Mouse (Mus musculus) neural tube, embryonic 10.5 days (tissue): Measurements from ENCODE around the gene Nrxn2.

Source experiments
- DNase-seq: peaks from one replicate; pipeline ENCODE4 v3.0.0-alpha.2; 2017; ENCODE audit warnings: low spot score; ENCODE audit errors: extremely low spot score

The Nrxn2 gene

DNA sequence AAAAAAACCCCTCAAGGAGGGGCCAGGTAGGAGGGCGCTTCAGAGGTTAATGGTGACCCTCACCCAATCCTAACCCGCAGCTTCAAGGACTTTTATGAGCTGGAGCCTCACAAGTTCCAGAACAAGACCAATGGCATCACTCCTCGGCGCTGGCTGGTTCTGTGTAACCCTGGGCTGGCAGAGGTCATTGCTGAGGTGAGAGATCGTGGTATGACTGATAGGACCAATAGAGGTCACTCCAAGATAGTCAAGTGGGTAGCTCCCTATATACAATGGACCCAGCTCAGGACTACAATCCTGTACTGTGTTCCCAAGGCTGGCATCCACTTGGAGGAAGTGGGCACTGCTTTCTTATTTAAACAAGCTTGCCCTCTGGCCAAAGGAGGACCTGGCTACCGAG is 28.3 kb upstream of the Nrxn2 start:
- DNase-seq, result no peak

DNA sequence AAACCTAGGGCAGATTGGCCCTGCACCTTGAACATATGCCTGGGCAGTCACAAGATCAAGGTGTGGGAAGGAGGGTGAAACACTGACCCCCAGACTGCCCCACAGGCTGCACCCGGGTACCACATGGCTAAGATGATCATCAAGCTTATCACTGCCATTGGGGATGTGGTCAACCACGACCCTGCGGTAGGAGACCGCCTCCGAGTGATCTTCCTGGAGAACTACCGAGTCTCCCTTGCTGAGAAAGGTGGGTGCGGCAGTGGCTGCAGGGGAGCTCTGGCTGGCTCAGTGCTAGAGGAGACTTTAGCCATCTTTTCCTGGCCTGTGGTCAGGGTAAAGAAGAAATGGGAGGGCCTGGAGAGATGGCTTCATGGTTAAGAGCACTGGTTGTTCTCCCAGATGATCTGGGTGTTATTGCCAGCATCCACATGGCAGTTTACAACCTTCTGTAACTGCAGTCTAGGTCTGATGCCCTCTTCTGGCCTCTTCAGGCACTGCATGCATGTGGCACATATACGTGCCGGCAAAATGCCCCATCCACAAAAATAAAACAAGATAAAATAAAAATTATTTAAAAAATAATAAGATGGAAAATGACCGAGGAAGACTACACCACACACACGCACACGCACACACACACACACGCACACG is 25.7 kb upstream of the Nrxn2 start:
- no peak for DNase-seq

DNA sequence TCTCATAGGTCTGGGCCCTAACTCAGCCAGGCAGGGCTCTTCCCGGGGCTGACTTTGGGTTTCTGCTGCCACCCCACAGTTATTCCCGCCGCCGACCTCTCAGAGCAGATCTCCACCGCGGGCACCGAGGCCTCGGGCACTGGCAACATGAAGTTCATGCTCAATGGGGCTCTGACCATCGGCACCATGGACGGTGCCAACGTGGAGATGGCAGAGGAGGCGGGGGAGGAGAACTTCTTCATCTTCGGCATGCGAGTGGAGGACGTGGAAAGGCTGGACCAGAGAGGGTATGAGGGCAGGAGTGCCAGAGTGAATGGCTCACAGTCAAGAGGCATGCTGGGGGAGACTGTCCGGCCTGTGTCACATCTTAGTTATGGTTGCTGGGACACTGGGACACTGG is 24.9 kb upstream of the Nrxn2 start:
- DNase-seq, result no peak

DNA sequence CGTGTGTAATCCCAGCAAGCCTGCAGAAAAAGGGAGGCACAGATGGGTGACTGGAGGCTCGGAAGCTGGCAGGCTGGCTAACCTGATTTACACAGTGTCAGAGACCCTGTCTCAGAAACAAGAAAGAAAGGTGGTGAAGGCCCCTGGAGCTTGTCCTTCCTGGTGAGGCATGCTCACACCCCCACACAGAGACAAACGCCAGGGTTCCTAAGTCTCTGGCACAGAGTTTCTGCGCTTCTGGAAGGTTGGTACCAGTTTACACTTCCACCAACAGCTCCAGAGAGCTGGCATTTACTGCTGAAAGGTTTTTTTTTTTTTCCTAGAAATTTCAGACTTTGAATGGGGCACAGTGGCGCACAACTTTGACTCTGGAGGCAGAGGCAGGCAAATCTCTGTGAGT is 22.3 kb upstream of the Nrxn2 start:
- no peak for DNase-seq

DNA sequence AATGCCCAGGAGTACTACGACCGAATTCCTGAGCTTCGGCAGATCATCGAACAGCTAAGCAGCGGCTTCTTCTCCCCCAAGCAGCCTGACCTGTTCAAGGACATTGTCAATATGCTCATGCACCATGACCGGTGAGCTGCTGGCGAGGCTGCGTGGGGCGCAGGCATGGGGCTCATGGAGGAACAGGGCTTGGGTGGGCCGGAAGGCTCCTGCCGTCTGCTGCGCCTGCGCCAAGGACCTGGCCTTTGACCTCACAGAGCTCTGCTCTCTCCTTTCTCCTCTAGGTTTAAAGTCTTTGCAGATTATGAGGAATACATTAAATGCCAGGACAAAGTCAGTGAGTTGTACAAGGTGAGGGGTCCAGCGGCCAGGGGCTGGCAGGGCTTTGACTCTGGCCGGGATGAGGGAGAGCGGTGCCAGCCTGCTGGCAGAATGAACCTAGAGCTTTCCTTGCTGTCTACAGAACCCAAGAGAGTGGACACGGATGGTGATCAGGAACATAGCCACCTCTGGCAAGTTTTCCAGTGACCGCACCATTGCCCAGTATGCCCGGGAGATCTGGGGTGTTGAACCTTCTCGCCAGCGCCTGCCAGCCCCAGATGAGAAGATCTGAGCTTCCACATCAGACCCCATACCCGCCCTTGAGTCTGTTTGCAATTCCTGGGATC is 20.8 kb upstream of the Nrxn2 start:
- DNase-seq, result no peak

DNA sequence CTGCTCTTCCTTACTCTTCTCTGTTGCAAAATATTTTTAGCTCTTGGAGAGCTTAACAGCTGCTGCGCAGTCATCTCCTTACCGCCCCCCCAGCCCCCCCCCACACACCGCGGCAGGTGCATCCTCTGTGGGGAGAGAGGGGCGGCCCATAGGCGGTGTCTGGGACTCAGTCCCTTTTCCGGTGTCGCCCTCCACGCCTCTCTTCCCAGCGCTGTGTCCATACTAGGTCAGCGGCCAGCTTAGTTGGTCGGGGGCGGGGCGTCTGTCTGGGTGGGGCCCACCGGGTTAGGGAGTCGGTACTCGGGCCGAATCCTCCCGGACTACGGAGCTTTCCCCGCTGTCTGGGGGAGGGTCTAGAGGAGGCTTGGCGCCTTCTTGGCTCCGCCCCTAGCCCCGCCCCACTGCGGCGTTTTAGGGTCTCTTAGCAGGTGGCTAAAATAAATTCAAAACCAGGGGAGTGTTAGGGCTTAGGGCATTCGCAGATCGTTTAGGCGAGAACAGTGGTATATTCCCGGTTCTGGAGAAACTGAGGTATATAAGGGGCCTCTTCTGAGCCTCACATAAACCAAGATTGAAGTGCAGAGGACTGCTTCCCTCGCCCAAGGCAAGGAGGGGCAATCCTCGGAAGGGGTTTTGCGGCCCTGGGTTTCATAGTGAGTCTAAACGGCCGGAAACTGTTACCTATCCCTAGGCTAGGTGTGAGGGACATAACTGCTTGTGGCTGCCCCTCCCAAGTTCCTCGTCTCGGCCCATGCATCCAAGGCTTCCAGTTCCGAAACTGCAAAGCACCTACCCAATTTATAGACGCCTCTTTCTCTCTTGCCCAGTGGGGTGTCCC is 19.9 kb upstream of the Nrxn2 start:
- peak; percentile 52 for DNase-seq

DNA sequence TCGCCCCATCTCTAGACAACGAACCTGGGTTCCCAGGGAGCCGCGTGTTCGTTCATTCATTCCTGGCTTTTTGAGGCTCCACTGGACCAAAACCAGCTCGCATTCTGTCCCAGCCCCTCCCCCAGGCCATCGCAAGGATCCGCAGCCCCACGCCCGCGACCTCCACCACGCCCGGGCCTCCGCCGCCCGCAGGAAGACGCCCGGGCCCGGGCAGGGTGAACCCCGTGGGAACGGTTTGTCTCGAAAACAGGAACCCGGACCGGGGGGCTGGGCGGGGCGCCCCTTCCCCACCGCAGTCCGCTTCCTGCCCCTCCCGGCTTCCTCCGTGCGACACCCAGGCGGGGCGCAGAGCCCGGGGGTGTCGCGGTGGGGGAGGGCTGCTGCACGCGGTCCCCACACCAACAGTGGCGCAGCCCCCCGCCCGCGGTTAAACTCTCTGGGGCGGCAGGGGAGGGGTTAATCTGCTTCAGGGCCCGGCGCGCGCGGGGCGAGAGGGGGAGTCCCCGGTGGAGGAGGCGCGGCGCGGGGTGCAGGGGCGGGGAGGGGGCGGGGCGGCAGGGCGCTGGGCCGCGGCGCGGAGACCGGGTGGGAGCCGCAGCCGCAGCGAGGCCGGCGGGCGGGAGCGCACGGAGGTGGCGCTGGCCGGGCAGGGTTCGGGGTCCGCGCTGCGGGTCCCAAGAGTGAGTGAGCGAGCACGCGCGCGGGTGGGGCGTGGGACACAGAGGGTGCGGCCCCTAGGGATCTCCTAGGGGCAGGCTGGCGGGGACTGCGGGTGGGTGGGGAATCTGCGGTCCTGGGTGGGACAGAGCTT is 19.0 kb upstream of the Nrxn2 start, which contains the start of gene Rasgrp2:
Gene Rasgrp2, plus strand, starts transcription at position 56 of the 811 bp plus-strand sequence.
- DNase-seq, result peak; percentile 57

DNA sequence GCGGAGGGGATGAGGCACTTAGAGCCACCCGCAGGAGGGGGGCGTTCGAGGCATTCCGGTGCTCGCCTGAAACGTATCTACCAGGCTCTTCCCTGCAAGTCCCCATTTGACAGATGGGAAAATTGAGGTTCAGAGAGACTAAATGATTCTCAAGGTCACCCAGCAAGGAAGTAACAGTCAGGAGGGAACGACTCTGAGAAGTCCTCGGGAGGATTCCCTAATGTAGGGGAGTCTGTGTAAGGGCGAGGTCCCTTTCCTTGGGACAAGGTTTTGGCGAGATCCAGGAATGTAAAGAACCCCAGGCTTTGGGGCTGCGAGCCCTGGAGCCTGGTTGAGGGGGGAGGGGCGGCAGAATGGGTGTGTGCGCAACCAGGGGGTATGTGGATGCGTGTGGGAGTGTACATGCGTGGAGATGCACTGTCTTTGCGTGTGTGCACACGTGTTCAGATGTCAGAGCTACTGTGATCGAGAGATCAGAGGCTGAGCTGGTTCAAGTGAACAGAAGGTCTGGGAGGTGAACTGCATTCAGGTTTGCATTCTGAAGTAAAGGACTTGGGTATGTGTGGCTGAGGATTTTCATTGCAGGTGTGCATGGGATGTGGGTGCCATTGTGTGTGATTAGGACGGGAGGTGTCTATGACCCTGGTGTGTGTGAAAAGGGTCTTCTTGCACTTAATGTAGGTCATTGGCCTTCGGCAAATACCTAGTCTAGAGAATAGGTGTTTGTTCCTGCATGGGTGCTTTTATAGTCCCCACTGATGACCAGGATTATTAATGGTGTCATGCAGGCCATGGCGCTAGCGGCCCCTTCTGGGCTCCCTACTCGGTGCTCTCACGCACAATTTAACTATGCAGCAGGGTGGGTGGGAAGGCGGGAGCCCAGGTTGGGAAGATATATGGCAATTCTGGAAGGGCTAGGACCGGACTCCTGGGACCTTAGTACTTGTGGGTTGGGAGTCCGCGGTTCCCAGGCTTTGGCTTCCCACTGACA is 18.1 kb upstream of the Nrxn2 start:
- DNase-seq, result no peak

DNA sequence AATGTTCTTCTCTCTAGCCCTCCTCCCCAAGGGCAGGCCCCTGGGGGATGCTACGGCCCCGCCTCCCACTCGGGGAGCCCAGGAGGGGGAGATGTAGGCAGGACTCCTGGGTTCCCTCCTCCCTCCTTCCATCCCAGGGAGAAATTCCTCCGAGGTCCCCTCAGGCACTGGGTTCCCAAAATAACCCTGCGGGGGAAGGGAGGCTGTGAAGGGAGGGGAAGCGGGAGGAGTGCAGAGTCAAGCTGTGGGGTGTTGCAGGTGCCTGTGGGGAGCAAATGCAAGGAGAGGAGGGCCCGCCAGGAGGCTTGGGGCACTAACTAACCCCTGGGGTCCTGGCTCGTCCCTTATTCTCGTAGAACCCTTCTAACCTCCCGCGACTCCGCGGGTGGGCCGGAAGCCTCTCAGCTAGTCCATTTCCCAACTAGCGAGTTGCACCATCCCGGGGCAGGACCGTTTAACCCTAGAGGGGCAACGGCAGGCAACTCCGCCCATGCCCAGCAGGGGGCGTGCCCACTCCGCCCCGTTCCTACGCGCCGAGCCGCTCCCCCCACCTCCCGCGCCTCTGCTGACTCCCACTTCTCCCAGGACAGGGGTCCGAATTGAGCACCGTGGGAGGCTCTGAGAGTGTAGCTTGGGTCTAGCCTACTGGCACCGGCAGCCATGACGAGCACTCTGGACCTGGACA is 17.3 kb upstream of the Nrxn2 start:
- DNase-seq, result peak; percentile 78

DNA sequence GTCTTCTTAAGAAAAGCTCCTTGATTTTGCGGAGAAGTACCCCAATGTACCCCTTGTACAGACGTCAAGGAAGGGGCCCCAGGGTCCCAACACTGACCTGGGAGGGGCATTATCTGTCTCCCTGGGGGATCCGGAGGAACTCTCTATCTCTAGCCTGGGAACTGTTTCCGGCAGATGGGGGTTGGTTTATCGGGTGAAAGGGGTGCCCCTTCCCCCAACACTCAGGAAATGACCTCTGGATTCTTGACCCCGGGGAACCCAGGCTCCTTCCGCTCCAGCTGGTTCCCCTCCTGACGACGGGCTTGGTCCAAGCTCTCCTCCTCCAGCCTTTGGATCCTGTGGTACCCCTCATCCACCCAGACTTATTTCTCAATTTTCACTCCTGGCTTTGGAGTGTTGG is 16.6 kb upstream of the Nrxn2 start:
- DNase-seq, result no peak

DNA sequence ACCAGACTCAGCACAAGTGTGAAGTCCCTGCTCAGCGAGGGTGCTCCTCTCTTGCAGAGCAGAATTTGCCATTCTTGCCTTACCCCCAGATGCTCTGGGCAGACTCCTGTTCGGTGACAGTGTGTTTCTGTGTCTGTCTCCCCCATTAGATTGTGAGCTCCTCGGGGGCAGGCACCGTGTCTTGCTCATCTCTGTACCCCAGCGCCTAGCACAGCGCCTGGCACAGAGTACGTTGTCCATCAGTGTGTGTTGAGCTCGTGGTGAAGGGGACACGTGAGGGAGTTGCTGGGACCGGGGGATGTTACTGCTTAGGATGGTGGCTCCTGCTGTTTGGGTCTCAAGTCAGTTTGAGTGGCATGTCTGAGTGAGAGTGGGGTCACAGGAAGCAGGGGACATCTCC is 14.7 kb upstream of the Nrxn2 start:
- DNase-seq, result no peak

DNA sequence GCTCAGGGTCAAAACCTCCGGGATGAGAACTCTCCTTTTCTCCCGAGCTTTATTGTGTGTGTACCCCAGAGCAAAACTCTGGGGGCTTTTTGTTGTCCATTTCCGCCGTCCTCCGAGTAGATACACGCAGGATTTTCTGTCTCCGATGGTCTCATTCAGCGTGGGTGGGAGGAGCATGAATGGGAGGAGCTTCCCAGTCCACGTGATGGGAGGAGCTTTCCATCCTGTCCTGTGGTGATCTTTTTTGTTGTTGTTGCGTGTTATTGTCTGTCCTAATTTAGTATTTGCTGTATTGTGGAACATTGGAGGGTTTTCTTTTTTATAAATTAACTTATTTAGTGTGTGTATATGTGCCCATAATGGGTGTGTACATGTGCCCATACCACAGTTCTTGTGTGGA is 13.1 kb upstream of the Nrxn2 start:
- DNase-seq, result no peak

DNA sequence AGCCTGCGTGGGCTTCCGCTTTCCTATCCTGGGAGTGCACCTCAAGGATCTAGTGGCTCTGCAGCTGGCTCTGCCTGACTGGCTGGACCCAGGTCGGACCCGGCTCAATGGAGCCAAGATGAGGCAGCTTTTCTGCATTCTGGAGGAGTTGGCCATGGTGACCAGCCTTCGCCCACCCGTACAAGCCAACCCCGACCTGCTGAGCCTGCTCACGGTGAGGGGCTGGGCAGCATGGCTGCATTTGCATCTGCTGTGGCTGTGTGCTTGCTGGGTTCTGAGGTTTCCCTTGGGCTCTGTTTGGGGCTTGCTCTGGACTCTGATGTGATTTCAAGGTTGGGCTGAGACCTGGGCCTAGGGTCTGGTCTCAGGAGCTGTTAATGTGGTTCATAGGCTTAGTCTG is 11.4 kb upstream of the Nrxn2 start:
- no peak for DNase-seq

DNA sequence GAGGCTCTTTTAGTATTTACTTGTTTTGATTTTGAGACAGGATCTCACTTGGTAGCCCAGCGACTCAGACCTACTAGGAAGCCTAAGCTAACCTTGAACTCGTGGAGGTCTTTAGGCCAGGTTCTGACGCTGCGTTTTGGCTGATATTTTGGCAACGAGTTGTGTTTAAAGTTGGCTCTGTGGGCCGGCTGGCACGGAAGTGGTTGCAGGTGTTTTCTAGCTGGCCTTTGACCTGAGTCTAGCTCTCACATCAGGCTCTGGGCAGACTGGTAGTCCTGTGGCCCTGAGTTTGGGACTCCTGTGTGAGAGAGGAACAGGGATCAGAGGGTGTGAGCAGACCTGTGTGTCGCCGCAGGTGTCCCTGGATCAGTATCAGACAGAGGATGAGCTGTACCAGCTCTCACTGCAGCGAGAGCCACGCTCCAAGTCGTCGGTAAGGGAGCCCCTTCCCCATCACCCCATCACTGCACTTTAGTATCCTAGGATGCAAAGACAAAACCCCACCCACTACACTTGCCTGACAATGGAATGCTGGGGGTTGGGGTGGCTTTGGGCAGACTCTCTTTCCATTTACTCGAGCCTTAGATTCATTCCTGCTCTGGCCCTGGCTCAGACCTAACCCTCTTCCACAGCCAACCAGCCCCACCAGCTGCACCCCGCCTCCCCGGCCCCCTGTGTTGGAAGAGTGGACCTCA is 10.6 kb upstream of the Nrxn2 start:
- no peak for DNase-seq

DNA sequence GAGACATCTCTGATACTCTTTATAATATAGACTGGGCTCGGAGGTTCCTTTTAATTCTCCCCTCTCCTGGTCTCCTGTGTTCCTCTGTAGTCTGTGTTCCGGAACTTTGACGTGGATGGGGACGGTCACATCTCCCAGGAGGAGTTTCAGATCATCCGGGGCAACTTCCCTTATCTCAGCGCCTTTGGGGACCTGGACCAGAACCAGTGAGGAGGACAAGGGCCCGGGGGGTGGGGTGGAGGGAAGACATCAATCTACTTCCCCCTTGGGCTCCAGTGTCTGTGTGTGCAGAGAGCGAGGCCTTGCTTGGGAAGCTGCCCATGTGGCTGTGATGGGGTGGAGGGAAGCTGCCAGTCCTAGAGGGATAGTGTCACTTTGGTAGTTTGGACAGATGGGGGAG is 9.8 kb upstream of the Nrxn2 start:
- DNase-seq, result no peak

DNA sequence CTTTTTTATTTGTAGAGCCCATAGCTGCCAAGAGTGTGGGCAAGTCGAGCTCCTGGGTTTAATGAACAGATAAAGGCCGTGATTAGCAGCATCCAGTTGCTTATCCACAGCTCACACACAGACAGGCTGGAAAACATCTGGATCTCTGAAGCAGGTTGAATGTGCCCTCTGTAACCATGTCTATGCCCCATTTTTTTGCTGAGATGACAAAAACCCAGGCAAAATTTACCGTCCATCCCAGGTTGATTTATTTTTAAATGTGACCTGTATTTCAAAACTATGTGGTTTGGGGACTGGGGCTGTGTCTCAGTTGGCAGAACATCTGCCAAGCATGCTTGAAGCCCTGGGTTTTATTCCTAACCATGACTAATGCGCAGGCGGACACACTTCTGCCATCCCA is 9.4 kb upstream of the Nrxn2 start:
- DNase-seq, result no peak

DNA sequence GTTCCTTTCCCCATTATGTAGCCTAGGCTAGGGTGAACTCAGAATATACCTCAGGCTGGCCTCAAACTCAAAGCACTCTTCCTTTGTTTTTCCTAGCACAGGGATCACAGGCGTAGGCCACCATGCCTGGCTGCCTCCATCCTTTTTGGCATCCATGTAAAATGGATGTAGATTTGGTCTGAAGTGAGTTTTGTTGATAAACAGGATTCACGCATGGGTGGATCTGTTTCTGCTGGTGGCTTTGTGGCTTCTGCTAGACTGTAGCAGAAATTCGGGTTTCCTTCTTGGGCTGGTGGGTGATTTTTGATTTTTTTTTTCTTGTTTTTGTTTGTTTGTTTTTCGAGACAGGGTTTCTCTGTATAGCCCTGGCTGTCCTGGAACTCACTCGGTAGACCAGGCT is 8.6 kb upstream of the Nrxn2 start:
- DNase-seq, result no peak

DNA sequence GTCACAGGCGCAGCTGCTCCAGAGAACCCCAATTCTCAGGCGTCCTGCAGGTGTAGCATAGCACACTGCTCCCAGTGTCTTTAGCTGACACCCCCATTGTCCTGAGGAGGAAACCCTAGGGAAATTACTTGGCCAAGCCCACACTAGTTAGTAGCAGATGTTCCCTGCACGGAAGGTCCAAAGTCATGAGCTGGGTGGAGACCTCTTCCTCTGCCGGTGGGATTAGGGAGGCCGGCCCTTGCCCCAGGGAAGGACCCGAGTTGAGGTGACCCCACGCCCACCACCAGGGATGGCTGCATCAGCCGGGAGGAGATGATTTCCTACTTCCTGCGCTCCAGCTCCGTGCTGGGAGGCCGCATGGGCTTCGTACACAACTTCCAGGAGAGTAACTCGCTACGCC is 5.7 kb upstream of the Nrxn2 start:
- DNase-seq, result no peak

DNA sequence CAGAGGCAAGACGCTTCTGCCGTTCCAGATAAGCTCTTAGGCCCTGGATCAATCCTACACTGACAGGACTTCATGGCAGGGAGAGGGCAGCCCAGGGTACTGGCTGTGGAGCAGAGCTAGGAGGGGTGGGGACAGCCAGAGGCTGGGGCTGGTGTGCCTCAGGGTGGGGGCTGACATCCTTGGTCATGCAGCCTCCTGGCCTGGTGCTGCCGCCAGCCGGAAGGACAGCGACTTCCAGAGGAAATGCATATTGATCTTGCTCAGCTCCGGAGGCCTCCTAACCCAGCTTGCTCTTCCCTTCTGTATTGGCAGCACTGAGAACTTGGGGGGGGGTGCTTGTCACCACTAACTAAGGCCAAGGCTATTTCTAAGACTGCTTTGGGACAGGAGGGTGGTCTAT is 3.1 kb upstream of the Nrxn2 start:
- no peak for DNase-seq
